Mouse (Mus musculus) liver, adult 2 months (tissue): ENCODE data around the gene Ephb2. TPM values are rescaled to one million over a fixed set of nuclear protein-coding genes. Genes with fewer than 3 reads are reported as not detected.

Experiments
- DNase-seq: peaks from one replicate; pipeline ENCODE4 v3.0.0-alpha.2; 2011; ENCODE audit warnings: low read depth, low spot score; ENCODE audit errors: extremely low read depth
- H3K27ac ChIP-seq: fragments of 200-500 bp; replicated peaks from 2 replicates; pipeline ENCODE4 v1.5.1; 2012; ENCODE audit warnings: low read depth, mild to moderate bottlenecking, control low read depth, inconsistent platforms, low read length; ENCODE audit not compliant: insufficient read depth
- H3K27me3 ChIP-seq: fragments of 200-500 bp; 2 replicates; pipeline ENCODE4 v1.6.1; 2012; ENCODE audit warnings: mild to moderate bottlenecking, moderate library complexity, low read length, inconsistent platforms; ENCODE audit not compliant: control insufficient read depth, insufficient read depth
- H3K36me3 ChIP-seq: fragments of 200-500 bp; 2 replicates; pipeline ENCODE4 v1.6.1; 2012; ENCODE audit warnings: low read length, inconsistent platforms; ENCODE audit not compliant: control insufficient read depth, insufficient read depth
- H3K4me1 ChIP-seq: fragments of 200-500 bp; 2 replicates; pipeline ENCODE4 v1.6.1; 2011; ENCODE audit warnings: low read length; ENCODE audit not compliant: control insufficient read depth, insufficient read depth
- H3K4me3 ChIP-seq: fragments of 200-500 bp; 2 replicates; pipeline ENCODE4 v1.5.1; 2011; ENCODE audit warnings: low read depth, mild to moderate bottlenecking, control low read depth, low read length, moderate library complexity; ENCODE audit not compliant: insufficient read depth
- H3K79me2 ChIP-seq: fragments of 200-500 bp; 2 replicates; pipeline ENCODE4 v1.6.1; 2012; ENCODE audit warnings: inconsistent platforms, mild to moderate bottlenecking, low read length, moderate library complexity; ENCODE audit not compliant: control insufficient read depth, insufficient read depth
- H3K9ac ChIP-seq: fragments of 200-500 bp; 2 replicates; pipeline ENCODE4 v1.6.1; 2012; ENCODE audit warnings: low read depth, mild to moderate bottlenecking, control low read depth, inconsistent platforms, low read length
- CTCF ChIP-seq: fragments of 200-500 bp; IDR thresholded peaks from 2 replicates; pipeline ENCODE4 v1.5.1; 2011; ENCODE audit warnings: low read depth, low read length, control low read depth
- POLR2A ChIP-seq: fragments of 200-500 bp; IDR thresholded peaks from 2 replicates; pipeline ENCODE4 v1.6.1; 2011; ENCODE audit warnings: low read length, control low read depth; ENCODE audit not compliant: insufficient read depth; ENCODE audit errors: extremely low read depth
- WGBS: fragments of 180-500 bp; shearing (Covaris S2); methylation state at CpG from one replicate; pipeline ENCODE4 v1.1.7; 2018; 5-methylcytosine and 5-hydroxymethylcytosine counted together
- polyA plus RNA-seq: library from polyadenylated mRNA; depleted of rRNA; stranded (reverse); fragments of >200 nt; gene quantifications from 2 replicates; pipeline ENCODE4 v1.2.3, GENCODE M21; 2012
- total RNA-seq: library from RNA; depleted of rRNA; stranded (reverse); fragments of >200 nt; gene quantifications from 2 replicates; pipeline ENCODE4 v1.2.3, GENCODE M21; 2014

Ephb2 gene
- total and polyA plus RNA-seq, 2 experiments, result 0.18 to 0.37 TPM

DNA sequence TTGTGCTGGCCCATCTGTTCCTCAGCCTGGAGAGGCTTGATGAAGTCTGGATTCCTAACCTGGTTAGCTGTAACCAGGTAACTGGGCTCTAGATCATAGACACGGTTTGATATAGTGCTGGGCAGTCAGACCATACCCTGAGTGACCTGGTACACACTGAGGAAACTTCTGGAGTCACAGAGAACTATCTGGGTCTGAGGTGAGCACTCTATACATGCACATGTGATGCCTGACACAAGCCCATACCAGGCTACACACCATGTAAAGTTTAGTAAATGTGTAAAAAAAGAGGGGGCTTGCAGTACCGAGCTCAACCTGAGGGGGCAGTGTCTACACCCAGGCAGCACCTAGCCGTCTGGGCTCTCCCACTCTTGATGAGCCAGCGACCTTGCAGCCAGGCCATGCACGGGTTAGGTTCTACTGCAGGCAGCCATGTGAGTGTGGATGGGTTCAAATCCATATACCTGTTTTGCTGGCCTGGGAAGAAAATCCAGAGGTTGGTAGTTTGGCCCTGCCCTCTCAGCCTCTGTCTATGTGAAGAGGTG, 139.3 kb downstream of the Ephb2 start:
- DNase-seq, result peak; percentile 13
- Histone ChIP-seq H3K4me1 (no peaks in the 10 kb centered on the region), H3K9ac (no peak overlapping the region), H3K79me2 (no peaks in the 10 kb centered on the region), H3K4me3 (no peak overlapping the region), H3K27ac (no peak overlapping the region), H3K27me3 (no peaks in the 10 kb centered on the region), H3K36me3 (no peaks in the 10 kb centered on the region)
- TF ChIP-seq CTCF (peak; percentile 95), POLR2A (no peak)
- 21% methylated on average over 5 of the region's 5 CpGs for WGBS

DNA sequence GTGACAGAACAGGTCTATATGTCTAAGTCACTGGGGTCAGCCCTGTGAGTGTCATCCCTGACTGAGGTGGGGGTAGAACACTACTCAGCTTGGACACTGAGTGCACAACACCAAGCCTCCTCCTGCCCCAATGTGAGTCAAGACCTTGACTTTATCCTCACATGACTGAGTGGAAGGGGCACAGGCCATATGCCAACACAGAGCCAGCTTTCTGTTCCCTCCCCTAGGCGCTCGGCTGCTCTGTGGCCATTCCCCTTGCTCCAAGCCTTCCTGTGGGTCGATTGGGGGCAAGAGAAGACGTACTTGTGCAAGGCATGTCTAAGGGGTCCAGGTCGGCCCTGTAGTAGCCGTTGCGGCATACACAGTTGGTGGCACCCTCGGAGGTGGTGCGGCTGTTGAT, 140.1 kb downstream of the Ephb2 start:
- Histone ChIP-seq H3K27ac (no peak overlapping the region), H3K36me3 (no peaks in the 10 kb centered on the region), H3K79me2 (no peaks in the 10 kb centered on the region), H3K4me1 (no peaks in the 10 kb centered on the region), H3K27me3 (no peaks in the 10 kb centered on the region), H3K9ac (no peak overlapping the region), H3K4me3 (no peak overlapping the region)
- DNase-seq, result no peak
- WGBS, result 93% methylated on average over 9 of the region's 9 CpGs
- no peak for TF ChIP-seq POLR2A
- TF ChIP-seq CTCF, result no peak

DNA sequence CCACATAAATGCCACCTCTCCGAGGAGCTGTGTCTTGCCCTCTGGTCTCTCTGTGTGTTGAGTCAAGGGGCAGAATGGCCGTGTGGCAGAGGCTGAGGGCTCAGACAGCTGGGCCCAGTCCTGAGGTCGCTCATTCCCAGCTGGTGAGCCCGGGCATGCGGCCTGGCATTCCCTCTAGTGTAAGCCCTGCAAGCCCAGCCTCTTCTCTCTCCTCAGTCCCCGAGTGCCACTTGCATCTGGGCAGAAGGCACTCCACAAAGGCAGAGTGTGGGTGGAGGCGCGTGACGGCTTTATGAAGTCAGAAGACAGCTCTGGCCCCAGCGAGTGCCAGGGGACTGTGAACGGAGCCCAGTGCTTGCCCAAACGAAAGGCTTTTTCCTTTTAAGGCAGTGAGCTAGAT, 145.8 kb downstream of the Ephb2 start:
- Histone ChIP-seq H3K36me3 (no peaks in the 10 kb centered on the region), H3K27me3 (no peaks in the 10 kb centered on the region), H3K79me2 (no peaks in the 10 kb centered on the region), H3K27ac (no peak overlapping the region), H3K4me1 (no peaks in the 10 kb centered on the region), H3K9ac (no peak overlapping the region), H3K4me3 (no peak overlapping the region)
- TF ChIP-seq POLR2A (no peak), CTCF (no peak)
- no peak for DNase-seq
- WGBS, result 89% methylated on average over 12 of the region's 12 CpGs

GRCm38 (mm10) chr4:136688113-136688512, 147.7 kb downstream of the Ephb2 start:
- H3K27ac ChIP-seq, result no peak overlapping the region
- 56% methylated on average over 4 of the region's 4 CpGs for WGBS

GRCm38 (mm10) chr4:136685431-136685869, 150.3 kb downstream of the Ephb2 start:
- Histone ChIP-seq H3K4me3 (no peak overlapping the region), H3K9ac (no peak overlapping the region), H3K27ac (no peak overlapping the region), H3K79me2 (no peaks in the 10 kb centered on the region), H3K36me3 (no peaks in the 10 kb centered on the region), H3K4me1 (no peaks in the 10 kb centered on the region), H3K27me3 (no peaks in the 10 kb centered on the region)
- TF ChIP-seq POLR2A (no peak), CTCF (no peak)
- DNase-seq, result no peak
- 89% methylated on average over 10 of the region's 10 CpGs for WGBS

More at GRCm38 (mm10) chr4:136688113-136688512, 147.7 kb downstream of the Ephb2 start:
- Histone ChIP-seq H3K27me3 (no peaks in the 10 kb centered on the region), H3K4me3 (no peak overlapping the region), H3K4me1 (no peaks in the 10 kb centered on the region), H3K9ac (no peak overlapping the region), H3K36me3 (no peaks in the 10 kb centered on the region), H3K79me2 (no peaks in the 10 kb centered on the region)
- no peak for DNase-seq
- TF ChIP-seq POLR2A (no peak), CTCF (no peak)

- H3K27me3 ChIP-seq, result no peaks in the 10 kb centered on the region
- no peaks in the 10 kb centered on the region for H3K36me3 ChIP-seq
- TF ChIP-seq CTCF, result no peak
- no peaks in the 10 kb centered on the region for H3K4me1 ChIP-seq
- no peak overlapping the region for H3K4me3 ChIP-seq
- no peak overlapping the region for H3K9ac ChIP-seq
- 74% methylated on average over 6 of the region's 6 CpGs for WGBS
- DNase-seq, result no peak
- no peaks in the 10 kb centered on the region for H3K79me2 ChIP-seq
- no peak overlapping the region for H3K27ac ChIP-seq
Measured at GRCm38 (mm10) chr4:136684485-136684884, 151.3 kb downstream of the Ephb2 start.
